Mouse (Mus musculus): ENCODE measurements around the gene Shb.

GRCm38 (mm10) chr4:45474131-45474530 lies 58.1 kb downstream of the Shb start:
- TF ChIP-seq CTCF (IDR thresholded peaks at IDR 0.05; ENCODE audit: insufficient read depth, low read depth, low read length) (no peak), POLR2A (IDR thresholded peaks at IDR 0.05; ENCODE audit: insufficient read depth, low read depth, low read length) (no peak)
